Mouse (Mus musculus) heart, postnatal 36 days (tissue): Measurements from ENCODE around the gene Tbxas1. TPM values are rescaled to one million over a fixed set of nuclear protein-coding genes. Genes with fewer than 3 reads are reported as not detected.

Experiments used
- DNase-seq, 2 experiments: peaks; one replicate each; pipeline ENCODE4 v3.0.0; 2021 to 2022
- intact Hi-C: fragments of 180-260 bp; cut with DNase I; formaldehyde crosslinking; loops from one replicate; pipeline ENCODE4 v1.15.1; 2025
- total RNA-seq, 2 experiments: library from RNA; stranded (reverse); gene quantifications; 2 replicates each; pipeline ENCODE4 v1.2.3; 2021

The Tbxas1 gene
- total RNA-seq, 2 experiments from 2014 or later = 2.1 TPM

DNA sequence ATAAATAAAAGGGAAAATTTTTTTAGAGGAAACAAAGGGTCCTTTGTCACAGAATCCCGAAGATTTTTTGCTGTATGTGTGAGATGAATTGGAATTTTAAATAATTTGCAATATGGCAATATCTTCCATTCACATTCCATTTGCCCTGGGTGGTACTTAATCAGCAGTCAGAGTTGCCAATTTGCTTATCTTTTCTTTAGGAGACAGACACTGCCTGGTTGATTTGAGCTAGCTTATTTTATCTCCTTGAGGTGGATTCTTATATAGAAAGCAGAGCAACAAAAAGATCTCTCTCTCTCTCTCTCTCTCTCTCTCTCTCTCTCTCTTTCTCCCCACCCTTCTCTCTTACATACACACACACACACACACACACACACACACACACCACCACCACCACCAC lies 9.9 kb downstream of the Tbxas1 start:
- intact Hi-C loops = no loop called here
- no peak for DNase-seq

DNA sequence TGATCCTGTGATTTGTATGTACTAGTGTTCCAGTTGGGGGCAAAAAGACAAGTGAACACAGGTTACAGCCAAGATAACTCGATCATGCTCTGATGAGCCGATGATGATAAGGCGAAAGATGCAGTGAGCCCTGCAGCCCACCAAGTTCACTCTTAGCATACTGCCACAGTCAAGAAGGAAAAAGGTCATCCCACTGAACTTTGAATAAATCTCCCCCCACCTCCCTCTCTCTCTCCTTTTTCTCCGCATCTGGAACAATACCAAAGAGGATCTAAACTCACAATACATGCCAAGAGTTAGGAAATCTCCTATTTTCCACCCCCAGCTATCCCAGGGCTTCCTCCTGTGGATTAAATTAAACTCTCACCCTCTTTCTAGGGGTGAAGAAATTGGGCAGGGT lies 12.2 kb downstream of the Tbxas1 start:
- DNase-seq = no peak
- intact Hi-C loops = no loop called here

DNA sequence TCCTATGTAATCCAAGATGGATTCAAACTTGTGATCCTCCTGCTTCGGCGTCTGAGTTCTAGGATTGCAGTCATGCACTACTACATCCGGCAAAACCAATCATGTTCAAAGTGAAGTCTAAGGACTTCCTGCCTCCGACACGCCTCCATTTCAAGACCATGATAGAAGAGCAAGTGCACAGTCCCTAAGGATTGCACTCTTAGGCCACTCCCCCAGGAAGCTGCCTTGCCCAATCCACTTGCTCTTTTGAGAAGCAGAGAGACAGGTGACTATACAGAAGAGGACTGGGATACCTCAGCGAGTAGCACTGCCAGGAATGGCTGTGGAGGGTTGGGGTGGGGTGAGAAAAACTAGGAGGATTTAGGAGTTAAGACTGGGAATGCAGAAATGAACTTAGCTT lies 14.0 kb downstream of the Tbxas1 start:
- intact Hi-C loops = no loop called here
- no peak for DNase-seq

DNA sequence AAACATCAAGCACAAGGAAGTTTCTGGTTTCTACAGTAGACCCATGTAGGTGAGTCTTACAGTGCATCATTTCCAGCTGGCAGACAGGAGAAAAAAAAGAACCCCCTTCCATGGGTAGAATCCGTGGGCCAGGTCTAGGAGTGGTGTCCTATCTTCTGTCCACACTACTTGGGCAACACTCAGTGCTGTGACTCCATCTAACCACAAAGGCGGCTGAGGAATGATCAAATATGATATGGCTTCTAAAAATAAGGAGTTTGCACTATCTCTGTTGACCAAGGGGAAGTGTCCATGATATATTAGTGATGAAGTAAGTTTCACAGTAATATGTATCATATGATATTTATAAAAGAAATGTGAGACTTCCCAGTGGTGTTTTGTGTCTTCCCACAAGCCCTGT lies 16.8 kb downstream of the Tbxas1 start:
- intact Hi-C loops = no loop called here
- no peak for DNase-seq

DNA sequence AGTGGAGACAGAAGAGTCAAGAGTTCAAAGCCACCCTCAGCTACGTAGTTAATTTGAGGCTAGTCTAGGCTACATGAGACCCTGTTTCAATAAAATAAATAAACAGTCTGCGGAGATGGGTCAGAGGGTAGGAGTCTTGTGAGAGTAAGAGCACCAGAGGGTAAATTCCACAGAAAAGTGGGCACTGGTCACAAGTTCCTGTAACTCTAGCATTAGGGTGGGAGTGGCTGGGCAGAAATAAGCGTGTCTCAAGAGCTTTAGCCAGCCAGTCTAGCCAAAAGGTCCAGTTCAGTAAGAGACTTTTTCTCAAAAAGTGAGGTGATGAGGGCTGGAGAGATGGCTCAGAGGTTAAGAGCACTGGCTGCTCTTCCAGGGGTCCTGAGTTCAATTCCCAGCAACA lies 18.4 kb downstream of the Tbxas1 start:
- intact Hi-C loops = no loop called here
- DNase-seq = no peak

- no peak for DNase-seq
- intact Hi-C loops = no loop called here
Observed at GRCm38 (mm10) chr6:38900073-38900472, 24.9 kb downstream of the Tbxas1 start.

DNA sequence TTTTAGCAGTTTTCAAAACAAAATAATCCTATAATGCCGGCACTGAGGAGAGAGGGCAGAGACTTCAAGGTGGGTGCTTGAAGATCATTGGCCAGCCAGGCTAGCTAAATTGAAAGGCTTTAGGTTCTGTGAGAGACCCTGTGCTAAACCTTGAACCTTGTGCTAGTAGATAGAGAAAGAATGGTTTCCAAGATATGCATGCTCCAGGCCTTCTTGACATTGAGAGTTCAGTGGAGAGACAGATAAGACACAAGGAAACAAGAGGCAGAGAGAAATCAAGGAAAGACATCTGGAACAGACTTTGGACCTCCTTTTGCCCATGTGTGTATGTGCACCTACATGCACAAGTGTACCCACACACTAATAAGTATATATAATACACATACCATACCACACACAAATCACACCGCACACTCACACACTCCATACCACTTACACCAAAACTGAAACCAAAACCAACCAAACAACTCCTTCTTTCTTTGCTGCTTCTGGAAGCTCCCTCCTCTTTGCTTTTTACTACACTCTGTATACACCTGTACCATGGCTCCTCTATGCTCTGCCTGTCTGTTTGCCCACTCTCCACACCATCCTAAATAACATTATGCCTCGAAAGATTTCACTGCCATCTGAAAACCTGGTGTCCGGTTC lies 25.4 kb downstream of the Tbxas1 start:
- DNase-seq = no peak
- intact Hi-C loops = no loop called here

DNA sequence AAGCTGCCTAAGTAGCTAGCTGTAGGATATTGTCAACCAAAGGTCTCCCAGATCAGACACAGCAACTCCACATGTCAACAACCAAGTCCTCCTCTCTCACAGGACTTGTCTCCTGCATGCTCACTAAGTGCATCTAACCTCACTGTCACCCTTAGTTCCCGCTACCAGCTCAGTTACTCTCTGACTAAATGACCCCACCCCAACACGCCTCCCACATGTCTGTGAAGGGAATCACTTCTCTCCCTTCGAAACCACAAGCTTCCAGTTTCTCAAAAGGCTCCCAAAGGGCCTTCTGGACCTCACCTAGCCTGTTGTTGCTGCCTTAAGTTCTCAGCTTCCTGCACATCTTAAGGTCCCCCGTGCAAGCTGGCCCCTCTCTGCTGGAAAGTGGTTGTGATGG lies 25.9 kb downstream of the Tbxas1 start:
- intact Hi-C loops = no loop called here
- no peak for DNase-seq

GRCm38 (mm10) chr6:38901636-38902035 lies 26.4 kb downstream of the Tbxas1 start:
- intact Hi-C loops = no loop called here
- no peak for DNase-seq

DNA sequence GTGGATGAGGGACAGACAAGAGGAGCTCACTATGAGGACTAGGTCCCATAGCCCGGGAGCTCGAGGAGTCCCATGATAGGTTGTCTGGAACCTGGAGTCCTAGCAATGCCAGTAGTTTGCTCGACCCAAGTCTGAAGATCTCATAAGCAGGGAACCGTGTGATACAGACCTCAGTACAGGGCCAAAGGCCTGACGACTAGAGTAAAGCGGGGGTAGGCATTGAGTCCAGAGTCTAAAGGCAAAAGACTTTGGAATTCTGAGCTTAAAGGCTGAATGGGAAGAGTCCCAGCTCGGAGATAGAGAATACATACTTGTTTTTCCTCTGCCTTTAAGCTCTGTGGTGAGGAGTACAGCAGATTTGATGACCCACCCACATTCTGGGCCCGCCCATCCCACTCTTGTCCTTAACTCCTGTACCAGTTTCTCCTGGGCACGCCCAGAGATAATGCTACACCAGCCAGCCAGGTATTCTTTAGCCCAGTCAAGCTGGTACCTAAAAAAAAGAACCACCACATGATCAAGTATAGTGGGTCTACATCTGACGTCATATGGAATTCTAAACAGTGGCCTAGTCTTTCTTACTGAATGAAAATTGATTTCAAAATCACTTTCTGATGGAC lies 27.7 kb downstream of the Tbxas1 start:
- intact Hi-C loops = no loop called here

DNA sequence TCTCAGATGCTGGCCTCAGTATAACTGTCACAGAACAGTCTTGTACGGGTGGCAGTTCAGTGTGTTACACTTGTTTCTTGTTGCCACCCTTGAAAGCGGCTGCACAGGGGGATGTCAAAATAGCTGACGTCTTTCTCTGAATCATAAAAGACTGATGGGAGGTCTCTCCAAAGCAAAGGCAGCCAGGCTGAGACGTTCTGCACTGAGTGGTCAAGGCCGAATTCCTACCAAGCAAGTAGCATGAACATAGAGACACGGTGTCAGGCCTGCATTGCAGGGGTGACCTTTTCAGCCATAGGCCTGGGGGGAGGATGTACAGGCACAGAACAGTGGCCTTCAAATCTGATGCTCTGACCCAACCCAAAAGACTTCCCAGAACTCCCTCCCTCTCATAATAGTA lies 30.8 kb downstream of the Tbxas1 start:
- intact Hi-C loops = no loop called here
- DNase-seq = no peak

More for the DNA sequence above, 27.7 kb downstream of the Tbxas1 start:
- no peak for DNase-seq

- no peak for DNase-seq
- intact Hi-C loops = no loop called here
Observed at GRCm38 (mm10) chr6:38908401-38908800, 33.2 kb downstream of the Tbxas1 start.

DNA sequence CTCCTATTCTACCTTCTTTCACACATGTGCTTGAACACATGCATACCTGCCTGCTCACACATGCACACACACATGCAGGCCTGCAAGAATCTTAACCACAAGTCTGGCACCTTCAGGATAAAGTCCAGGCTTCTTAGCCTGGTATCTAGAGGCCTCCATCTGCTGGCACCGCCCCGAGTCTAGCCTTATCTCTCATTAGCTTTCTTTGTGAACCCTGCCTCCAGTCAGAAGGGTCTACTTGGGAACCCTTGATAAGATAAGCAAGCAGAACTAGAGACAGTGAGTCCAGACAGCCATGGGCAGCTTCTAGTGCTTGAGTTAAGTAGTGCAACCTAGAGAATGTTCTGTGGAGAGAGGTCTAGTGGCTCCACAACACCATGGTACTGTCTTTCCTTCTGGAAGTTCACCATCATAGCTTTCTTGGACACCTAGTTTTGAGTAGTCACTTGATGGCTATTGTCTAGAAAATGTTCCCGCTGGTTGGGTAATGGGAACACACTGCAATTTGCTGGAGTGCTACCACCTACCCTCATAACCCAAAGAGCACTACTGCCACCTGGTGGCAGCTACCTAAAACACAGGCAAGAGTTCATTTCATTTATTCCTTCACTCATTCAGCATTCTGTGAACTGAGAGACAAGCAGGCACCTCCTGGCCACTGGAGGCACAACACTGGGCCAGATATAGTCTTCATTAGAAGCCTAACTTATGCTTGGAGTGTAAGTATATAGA lies 35.8 kb downstream of the Tbxas1 start:
- intact Hi-C loops = loop anchor here (1.0 kb wide), 4 partner anchors 35 to 261 kb away; partner anchors contain the start of gene Hipk2
- DNase-seq = peak; percentile 70 to 75

GRCm38 (mm10) chr6:38912121-38912660 lies 37.0 kb downstream of the Tbxas1 start:
- no peak for DNase-seq
- intact Hi-C loops = no loop called here

DNA sequence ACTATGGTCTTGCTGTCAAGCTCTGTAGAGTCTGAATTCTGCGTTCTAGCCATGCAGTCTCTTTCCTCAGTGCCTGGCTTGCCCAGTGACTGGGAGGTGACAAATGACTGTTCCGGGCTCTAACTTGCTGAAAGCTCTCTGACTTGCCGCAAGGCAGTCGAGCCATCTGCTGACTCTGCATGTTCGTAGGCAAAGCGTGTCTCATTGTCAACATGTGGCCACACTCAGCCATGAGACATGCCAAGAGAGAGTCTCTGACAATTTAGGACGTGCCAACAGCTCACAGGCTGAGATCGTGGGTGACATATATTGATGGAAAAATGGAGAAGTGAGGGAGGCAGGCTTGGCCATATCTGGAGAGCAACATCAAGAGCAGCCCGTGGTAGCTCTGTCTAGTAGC lies 37.6 kb downstream of the Tbxas1 start:
- DNase-seq = no peak
- intact Hi-C loops = no loop called here

- DNase-seq = no peak
- intact Hi-C loops = no loop called here
Observed at GRCm38 (mm10) chr6:38913386-38914042, 38.3 kb downstream of the Tbxas1 start.

GRCm38 (mm10) chr6:38914181-38914580 lies 39.0 kb downstream of the Tbxas1 start:
- intact Hi-C loops = no loop called here
- no peak for DNase-seq

DNA sequence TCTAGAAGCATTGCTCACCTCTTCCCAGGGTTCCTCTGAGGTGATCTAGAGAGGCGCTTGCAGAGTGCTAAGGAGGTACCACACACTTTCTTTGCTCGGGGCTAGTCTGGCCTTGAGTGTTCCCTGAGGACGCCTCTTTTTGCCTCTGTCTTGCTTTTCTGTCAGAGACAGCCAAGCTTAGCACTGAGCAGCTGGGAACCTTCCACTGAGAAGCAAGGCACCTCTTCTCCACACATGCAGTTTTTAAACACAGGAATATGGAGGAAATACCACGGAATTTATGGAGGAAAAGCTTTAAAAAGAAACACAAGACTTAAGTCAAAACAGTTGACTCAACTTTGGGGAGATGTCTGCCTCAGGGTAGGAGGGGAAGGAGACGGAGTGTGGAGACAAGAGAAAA lies 40.6 kb downstream of the Tbxas1 start:
- no peak for DNase-seq
- intact Hi-C loops = no loop called here

DNA sequence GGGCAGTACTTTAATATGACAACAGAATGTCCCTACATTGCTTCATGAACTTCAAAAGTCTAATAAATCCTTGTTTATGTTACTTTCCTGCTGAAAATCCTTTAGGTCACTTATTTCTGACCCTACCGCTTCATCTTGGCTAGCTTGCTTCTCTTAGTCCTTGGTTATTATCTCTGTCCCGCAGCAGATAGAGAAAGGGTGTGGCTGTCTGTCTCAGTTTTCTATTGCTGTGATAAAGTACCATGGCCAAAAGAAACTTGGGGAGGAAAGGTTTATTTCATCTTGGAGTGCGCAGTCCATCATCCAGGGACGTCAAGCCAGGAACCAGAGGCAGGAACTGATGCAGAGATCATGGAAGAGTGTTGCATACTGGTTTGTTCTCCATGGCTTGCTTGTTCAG lies 41.4 kb downstream of the Tbxas1 start:
- intact Hi-C loops = no loop called here
- no peak for DNase-seq

- intact Hi-C loops = no loop called here
- no peak for DNase-seq
Observed at GRCm38 (mm10) chr6:38917415-38917814, 42.2 kb downstream of the Tbxas1 start.

GRCm38 (mm10) chr6:38918728-38919127 lies 43.5 kb downstream of the Tbxas1 start:
- DNase-seq = no peak
- intact Hi-C loops = no loop called here
